Mouse (Mus musculus) limb, embryonic 15.5 days (tissue): ENCODE data around the gene Btbd17. TPM values are rescaled to one million over a fixed set of nuclear protein-coding genes. Genes with fewer than 3 reads are reported as not detected.

ENCODE experiments used
- ATAC-seq: fragments of 200-750 bp; cut with Nextera tagmentation; 2 replicates; pipeline ENCODE4 v1.8.0; 2017; ENCODE audit warnings: low read depth, moderate TSS enrichment; ENCODE audit not compliant: insufficient number of reproducible peaks, low FRiP score, low TSS enrichment
- H3K27ac ChIP-seq: fragments of 300-500 bp; sonication (generic); 2 replicates; pipeline ENCODE4 v1.5.1; 2015; ENCODE audit warnings: moderate library complexity, mild to moderate bottlenecking, inconsistent platforms
- H3K27me3 ChIP-seq: fragments of 300-500 bp; sonication (generic); 2 replicates; pipeline ENCODE4 v1.6.1; 2015; ENCODE audit warnings: inconsistent platforms
- H3K36me3 ChIP-seq: fragments of 300-500 bp; sonication (generic); 2 replicates; pipeline ENCODE4 v1.6.1; 2015; ENCODE audit warnings: inconsistent platforms
- H3K4me1 ChIP-seq: fragments of 300-500 bp; sonication (generic); 2 replicates; pipeline ENCODE4 v1.6.1; 2015; ENCODE audit warnings: inconsistent platforms
- H3K4me2 ChIP-seq: fragments of 300-500 bp; sonication (generic); 2 replicates; pipeline ENCODE4 v1.6.1; 2015; ENCODE audit warnings: mild to moderate bottlenecking, inconsistent platforms
- H3K4me3 ChIP-seq: fragments of 300-500 bp; sonication (generic); 2 replicates; pipeline ENCODE4 v1.5.1; 2015; ENCODE audit warnings: mild to moderate bottlenecking, inconsistent platforms
- H3K9ac ChIP-seq: fragments of 300-500 bp; sonication (generic); 2 replicates; pipeline ENCODE4 v1.6.1; 2015; ENCODE audit warnings: inconsistent platforms
- H3K9me3 ChIP-seq: fragments of 300-500 bp; sonication (generic); 2 replicates; pipeline ENCODE4 v1.6.1; 2016; ENCODE audit warnings: inconsistent platforms
- WGBS: fragments of 180-500 bp; shearing (Covaris S2); methylation state at CpG from one replicate; pipeline ENCODE4 v1.1.7; 2015; 5-methylcytosine and 5-hydroxymethylcytosine counted together
- polyA plus RNA-seq: library from polyadenylated mRNA; unstranded; fragments of >200 nt; fragmentation: Nextera tagmentation; extraction: Ambion mirVana; gene quantifications from 2 replicates; pipeline ENCODE4 v1.2.1, GENCODE M21; 2015

The Btbd17 gene
- polyA plus RNA-seq, 1 experiment from 2014 or later = 0.86 TPM

DNA sequence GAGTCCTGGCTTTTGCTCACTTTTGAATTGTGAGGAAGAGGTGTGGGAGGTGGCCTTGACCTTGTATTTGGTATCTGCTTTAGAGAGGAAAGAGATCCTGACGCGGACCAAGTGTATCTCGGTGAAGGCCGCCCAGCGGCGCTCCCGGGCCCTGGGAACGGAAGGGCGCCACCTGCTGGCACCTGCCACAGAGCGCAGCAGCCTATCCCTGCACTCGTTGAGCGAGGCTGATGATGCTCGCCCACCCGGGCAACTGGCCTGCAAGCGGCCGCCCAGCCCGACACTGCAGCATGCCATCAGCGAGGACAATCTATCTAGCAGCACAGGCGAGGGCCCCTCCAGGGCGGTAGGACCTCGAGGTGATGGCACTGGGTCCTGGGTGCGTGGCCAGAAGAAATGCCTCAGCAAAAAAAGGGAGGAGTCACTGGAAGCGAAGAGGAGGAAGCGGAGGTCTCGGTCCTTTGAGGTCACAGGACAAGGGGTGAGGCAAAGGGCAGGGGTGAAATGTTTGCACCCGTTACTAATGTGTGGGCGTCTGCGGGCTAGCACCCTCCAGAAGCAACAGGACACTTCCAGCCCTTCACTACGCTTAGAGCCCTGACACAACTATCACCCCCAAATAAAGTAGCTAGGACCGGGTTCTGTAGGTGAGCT, 6.6 kb downstream of the Btbd17 start:
- H3K4me3 ChIP-seq = peak overlapping the region; percentile 12; the same call in 1 of the 2 replicates
- no peak overlapping the region for H3K9ac ChIP-seq
- peaks cover 35% of the 10 kb centered on the region for H3K4me1 ChIP-seq
- no peaks in the 10 kb centered on the region for H3K36me3 ChIP-seq
- peaks cover 99% of the 10 kb centered on the region for H3K27me3 ChIP-seq
- H3K9me3 ChIP-seq = no peaks in the 10 kb centered on the region
- no peak overlapping the region for H3K27ac ChIP-seq
- H3K4me2 ChIP-seq = peak overlapping the region; percentile 34
- no peak for ATAC-seq
- 12% methylated on average over 30 of the region's 30 CpGs for WGBS

DNA sequence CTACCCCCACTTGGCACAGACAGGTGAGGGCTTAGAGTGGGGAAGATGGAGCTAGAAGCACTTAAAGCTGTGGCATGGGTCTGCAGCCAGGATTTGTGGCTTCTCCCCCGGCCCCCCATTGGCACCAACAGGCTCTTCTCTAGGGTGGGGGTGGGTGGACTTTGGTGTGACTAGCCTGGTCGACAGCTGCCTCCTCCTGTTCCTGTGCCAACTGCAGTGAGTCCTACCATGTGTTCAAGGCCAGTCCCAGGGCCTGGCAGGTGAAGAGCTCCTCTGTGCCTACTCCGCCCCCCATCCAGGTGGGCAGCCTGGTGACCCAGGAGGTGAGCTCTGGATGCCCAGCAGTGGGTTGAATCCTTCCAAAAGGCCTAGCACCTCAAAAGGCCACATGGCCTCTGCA, 8.1 kb downstream of the Btbd17 start:
- Histone ChIP-seq H3K27me3 (peaks cover 98% of the 10 kb centered on the region), H3K9ac (no peak overlapping the region), H3K27ac (no peak overlapping the region), H3K9me3 (no peaks in the 10 kb centered on the region), H3K4me2 (no peak overlapping the region), H3K4me1 (peaks cover 31% of the 10 kb centered on the region), H3K36me3 (no peaks in the 10 kb centered on the region), H3K4me3 (no peak overlapping the region)
- no peak for ATAC-seq
- WGBS = 76% methylated on average over 3 of the region's 3 CpGs

DNA sequence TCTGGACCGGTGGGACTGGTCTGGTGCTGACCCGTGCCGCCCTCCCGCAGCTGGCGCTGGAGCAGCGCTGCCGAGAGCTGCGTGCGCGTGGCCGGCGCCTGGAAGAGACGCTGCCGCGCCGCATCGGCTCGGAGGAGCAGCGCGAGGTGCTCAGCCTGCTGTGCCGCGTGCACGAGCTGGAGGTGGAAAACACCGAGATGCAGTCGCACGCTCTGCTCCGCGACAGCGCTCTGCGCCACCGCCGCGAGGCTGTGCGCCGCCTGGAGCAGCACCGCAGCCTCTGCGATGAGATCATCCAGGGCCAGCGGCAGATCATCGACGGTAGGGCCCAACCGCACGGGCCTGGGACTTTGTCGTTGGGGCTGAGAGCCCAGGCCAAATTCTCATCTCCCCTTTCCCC, 9.4 kb downstream of the Btbd17 start:
- Histone ChIP-seq H3K9me3 (no peaks in the 10 kb centered on the region), H3K27me3 (peaks cover 97% of the 10 kb centered on the region), H3K4me3 (peak overlapping the region; percentile 26), H3K4me1 (peaks cover 18% of the 10 kb centered on the region), H3K36me3 (no peaks in the 10 kb centered on the region), H3K27ac (no peak overlapping the region), H3K9ac (no peak overlapping the region), H3K4me2 (peak overlapping the region; percentile 56)
- 1% methylated on average over 43 of the region's 43 CpGs for WGBS
- ATAC-seq = no peak

DNA sequence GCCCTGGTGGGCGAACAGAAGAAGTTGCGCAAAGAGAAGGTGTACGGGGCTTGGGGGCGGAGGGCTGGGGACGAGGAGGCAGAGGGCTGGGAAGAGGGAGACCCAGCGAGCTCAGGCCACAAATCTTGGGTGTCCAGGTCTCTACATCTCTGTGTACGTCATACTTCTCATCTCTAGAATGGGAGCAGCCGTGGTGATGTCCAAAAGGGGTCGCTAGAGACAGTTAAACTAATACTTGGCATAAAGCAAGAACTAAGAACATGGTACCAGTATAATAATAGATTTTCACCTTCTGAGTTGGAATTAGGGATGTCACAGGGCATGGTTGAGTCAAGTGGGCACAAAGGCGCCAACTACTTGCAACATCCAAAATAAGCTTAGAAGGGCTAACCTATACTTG, 9.9 kb downstream of the Btbd17 start:
- peak overlapping the region; percentile 26 for H3K4me3 ChIP-seq
- 45% methylated on average over 10 of the region's 10 CpGs for WGBS
- H3K36me3 ChIP-seq = no peaks in the 10 kb centered on the region
- no peak overlapping the region for H3K27ac ChIP-seq
- ATAC-seq = no peak
- peaks cover 16% of the 10 kb centered on the region for H3K4me1 ChIP-seq
- peak overlapping the region; percentile 56 for H3K4me2 ChIP-seq
- no peak overlapping the region for H3K9ac ChIP-seq
- H3K9me3 ChIP-seq = no peaks in the 10 kb centered on the region
- H3K27me3 ChIP-seq = peaks cover 97% of the 10 kb centered on the region

DNA sequence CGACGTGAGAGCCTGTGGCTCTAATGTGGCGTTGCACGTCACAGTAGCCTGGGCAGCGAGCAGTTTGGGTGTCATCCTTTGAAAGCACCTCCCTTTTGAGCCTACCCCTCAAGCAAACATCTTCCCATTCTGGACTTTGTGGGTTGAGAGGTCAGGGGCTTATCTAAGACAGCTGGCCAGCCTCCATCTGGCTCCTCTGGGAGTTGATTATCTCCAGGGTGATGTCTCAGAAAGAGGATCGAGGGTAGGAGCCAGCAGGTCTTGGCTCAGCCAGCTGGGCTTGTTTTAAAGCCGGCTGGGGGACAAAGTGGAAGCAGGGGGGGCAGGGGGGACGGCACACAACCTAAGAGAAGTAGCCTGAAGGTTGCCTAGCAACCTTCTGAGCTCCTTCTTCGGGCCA, 15.7 kb downstream of the Btbd17 start:
- Histone ChIP-seq H3K36me3 (no peaks in the 10 kb centered on the region), H3K4me2 (no peak overlapping the region), H3K9me3 (no peaks in the 10 kb centered on the region), H3K4me3 (no peak overlapping the region), H3K27me3 (peaks cover 59% of the 10 kb centered on the region), H3K4me1 (0 out of 2 replicates have a peak, but pooled peaks cover 2% of the 10 kb centered on the region), H3K27ac (no peak overlapping the region), H3K9ac (no peak overlapping the region)
- ATAC-seq = no peak
- 47% methylated on average over 9 of the region's 9 CpGs for WGBS

DNA sequence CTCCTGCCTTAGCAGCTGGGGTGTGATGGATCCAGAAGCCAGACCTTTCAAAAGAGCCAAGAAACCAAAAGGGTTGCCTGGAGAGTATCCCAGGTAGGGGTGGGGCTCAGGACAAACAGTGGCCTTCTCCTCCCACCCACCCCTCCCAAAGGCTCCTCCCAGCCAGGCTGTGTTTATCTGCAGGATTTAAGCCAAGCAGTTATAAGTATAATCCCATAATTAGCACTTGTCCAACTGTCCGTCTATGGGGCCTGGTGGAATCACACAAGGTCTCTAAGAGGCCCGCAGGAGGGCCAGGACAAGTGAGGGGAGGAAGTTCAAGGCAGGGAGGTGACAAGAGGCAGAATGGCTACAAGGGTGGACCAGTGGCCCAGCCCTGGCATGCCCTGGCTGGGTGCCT, 23.8 kb downstream of the Btbd17 start:
- H3K4me3 ChIP-seq = no peak overlapping the region
- no peak overlapping the region for H3K9ac ChIP-seq
- H3K27me3 ChIP-seq = peaks cover 12% of the 10 kb centered on the region
- no peak overlapping the region for H3K27ac ChIP-seq
- H3K4me1 ChIP-seq = peaks cover 6% of the 10 kb centered on the region; the same call in 1 of the 2 replicates
- WGBS = 65% methylated on average over 2 of the region's 2 CpGs
- H3K9me3 ChIP-seq = no peaks in the 10 kb centered on the region
- no peak for ATAC-seq
- H3K36me3 ChIP-seq = no peaks in the 10 kb centered on the region
- H3K4me2 ChIP-seq = no peak overlapping the region

DNA sequence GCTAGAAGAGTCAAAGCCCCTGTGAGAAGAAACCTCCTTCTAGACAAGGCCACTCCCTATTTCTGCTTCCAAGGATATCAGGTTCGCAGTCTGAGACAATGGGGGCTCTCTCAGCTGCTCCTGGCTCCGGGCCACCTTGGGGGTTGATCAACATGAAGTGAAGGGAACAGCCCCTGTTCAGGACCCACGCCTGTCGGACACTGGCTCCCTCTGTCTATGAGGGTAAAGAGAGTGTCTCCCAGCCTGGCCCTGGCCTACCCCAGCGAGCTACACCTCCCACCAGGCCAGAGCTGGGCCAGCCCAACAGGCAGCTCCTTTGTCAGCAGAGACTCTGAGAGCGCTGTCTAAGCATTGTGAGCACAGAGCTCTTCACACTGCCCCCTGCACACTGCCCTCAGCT, 25.8 kb downstream of the Btbd17 start:
- no peak overlapping the region for H3K9ac ChIP-seq
- WGBS = 49% methylated on average over 6 of the region's 6 CpGs
- H3K4me2 ChIP-seq = no peak overlapping the region
- no peak overlapping the region for H3K27ac ChIP-seq
- H3K36me3 ChIP-seq = no peaks in the 10 kb centered on the region
- peaks cover 12% of the 10 kb centered on the region for H3K4me1 ChIP-seq
- no peaks in the 10 kb centered on the region for H3K9me3 ChIP-seq
- no peak overlapping the region for H3K4me3 ChIP-seq
- peaks cover 30% of the 10 kb centered on the region for H3K27me3 ChIP-seq
- ATAC-seq = no peak

DNA sequence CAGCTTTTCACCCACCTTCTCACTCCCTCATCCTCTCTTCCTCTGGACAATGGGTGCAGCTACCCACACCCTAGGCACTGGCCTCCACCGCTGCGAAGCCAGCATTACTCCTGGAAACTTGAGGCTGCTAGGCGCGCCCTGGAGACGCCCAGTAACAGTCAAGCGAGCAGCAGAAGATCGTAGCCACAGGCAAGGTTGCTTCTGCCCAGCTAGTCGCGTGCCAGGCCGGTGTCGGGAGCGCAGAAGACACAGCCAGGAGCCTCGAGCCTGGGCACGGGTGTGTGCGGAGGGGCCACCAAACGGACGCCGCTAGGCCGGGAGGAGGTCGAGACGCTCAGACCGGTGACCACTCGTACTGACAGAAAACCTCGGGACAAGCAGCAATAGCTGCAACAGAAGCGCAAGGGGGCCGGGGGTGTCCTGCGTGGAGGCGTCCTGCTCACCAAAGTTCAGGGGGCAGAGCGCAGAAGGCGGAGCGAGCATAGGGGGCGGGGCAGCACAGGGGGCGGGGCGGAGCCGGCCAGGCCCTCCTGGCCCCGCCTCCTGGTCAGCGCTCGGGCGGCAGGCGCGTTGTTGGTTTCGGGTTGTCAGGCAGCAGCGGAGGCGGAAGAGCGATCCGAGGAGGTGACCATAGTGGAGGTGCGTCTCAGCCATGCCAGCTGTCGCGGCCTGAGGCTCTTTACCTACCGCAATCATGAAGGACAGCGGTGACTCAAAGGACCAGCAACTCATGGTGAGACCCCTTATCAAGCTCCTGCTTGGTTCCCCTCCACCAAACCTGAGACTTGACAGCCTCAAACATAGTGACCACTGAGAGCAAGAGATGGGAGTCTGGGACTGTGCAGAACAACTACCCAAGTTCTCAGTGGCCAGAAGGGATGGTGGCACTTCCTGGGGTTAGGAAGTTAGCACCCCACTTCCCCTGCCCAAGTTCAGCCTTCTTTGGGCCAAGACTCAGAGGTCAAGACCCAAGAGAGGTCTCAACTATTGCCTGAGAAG, 30.6 kb downstream of the Btbd17 start, which contains the start of gene Kif19a:
Kif19a (plus strand) TSS at position 569 of the 999 bp plus-strand sequence.
- 4% methylated on average over 49 of the region's 51 CpGs for WGBS
- ATAC-seq = no peak
- peaks cover 39% of the 10 kb centered on the region for H3K27me3 ChIP-seq

DNA sequence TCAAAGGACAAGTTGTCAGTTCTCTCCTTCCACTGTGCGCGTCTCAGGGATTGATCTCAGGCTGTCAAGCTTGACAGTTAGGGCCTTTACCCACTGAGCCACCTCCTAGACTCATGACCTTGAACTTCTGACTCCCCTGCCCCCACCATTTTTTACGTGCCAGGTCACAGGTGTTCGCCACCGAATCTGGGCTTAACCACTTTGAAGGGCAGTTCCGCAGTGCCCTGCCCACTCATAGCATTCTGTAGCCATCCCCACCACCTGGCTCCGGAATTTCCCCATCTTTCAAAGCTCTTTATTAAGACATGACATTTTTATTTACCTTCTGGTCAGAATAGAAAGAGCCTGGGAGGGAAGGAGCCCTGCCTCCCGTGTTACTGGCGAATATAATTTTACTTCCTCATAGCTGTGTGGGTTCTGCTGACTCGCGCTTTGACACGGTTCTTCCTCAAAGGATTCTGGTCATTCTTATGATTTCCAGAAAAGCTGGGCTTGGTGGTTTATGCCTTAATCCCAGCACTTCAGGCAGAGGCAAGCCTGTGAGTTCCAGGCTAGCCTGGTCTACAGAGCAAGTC, 48.1 kb downstream of the Btbd17 start:
- Histone ChIP-seq H3K36me3 (no peaks in the 10 kb centered on the region), H3K9me3 (no peaks in the 10 kb centered on the region), H3K27ac (no peak overlapping the region), H3K4me1 (no peaks in the 10 kb centered on the region), H3K27me3 (0 out of 2 replicates have a peak, but pooled peaks cover 2% of the 10 kb centered on the region), H3K4me3 (no peak overlapping the region), H3K9ac (no peak overlapping the region), H3K4me2 (no peak overlapping the region)
- ATAC-seq = no peak
- 55% methylated on average over 12 of the region's 12 CpGs for WGBS

More for the DNA sequence above, 30.6 kb downstream of the Btbd17 start, which contains the start of gene Kif19a:
- Histone ChIP-seq H3K27ac (no peak within 1 kb of the TSS), H3K9ac (no peak within 1 kb of the TSS; the same call in 1 of the 2 replicates), H3K4me3 (peak within 1 kb of the TSS; percentile 47), H3K4me1 (peaks cover 12% of the 10 kb centered on the region), H3K4me2 (peak within 1 kb of the TSS; percentile 91), H3K9me3 (no peaks in the 10 kb centered on the region), H3K36me3 (no peaks in the 10 kb centered on the region)

DNA sequence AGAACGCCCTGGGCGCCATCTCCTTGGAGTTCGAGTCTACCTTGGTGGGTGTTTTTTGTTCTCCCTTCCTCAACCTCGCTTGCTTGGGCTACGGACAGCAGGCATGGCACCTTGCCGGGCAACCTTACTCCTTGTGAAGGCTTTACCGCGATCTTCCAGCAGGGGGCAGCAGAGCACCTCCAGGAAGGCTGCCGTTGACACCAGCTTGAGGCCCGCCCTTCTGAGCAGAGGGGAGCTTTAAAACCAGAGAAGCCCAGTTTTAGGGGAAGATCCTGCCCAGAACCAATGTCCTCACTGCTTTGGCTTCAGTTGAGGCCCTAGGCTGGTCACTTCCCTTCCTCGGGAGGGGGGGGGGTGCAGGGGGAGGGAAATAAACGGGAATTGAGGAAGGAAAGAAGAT, 50.6 kb downstream of the Btbd17 start:
- Histone ChIP-seq H3K36me3 (no peaks in the 10 kb centered on the region), H3K9me3 (no peaks in the 10 kb centered on the region), H3K9ac (no peak overlapping the region), H3K4me1 (peaks cover 5% of the 10 kb centered on the region; the same call in 1 of the 2 replicates), H3K27ac (no peak overlapping the region), H3K4me2 (peak overlapping the region; percentile 34; the same call in 1 of the 2 replicates), H3K4me3 (no peak overlapping the region), H3K27me3 (no peaks in the 10 kb centered on the region)
- WGBS = 3% methylated on average over 12 of the region's 12 CpGs
- ATAC-seq = no peak

DNA sequence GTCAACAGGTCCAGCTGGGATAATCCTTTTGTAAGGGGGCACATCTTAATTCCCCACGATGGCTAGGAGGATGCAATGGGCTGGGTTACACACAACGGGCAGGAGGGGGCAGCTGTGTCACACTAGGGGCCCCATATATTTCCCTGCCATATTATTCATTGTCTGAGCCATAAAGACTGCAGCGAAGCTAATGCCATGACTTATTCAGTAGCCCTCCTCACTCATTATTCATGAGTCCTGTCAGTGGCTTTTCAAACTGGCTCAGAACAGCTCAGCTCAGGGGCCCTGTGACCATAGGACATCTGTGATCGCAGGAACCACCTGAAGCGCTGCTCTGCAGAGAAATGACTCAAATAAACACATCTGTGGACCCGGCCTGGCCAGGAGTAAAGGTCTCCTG, 54.3 kb downstream of the Btbd17 start:
- no peak for ATAC-seq
- Histone ChIP-seq H3K27me3 (0 out of 2 replicates have a peak, but pooled peaks cover 3% of the 10 kb centered on the region), H3K27ac (no peak overlapping the region), H3K9ac (no peak overlapping the region), H3K4me1 (peaks cover 9% of the 10 kb centered on the region; the same call in 1 of the 2 replicates), H3K4me2 (no peak overlapping the region), H3K4me3 (no peak overlapping the region), H3K9me3 (no peaks in the 10 kb centered on the region), H3K36me3 (no peaks in the 10 kb centered on the region)
- WGBS = 46% methylated on average over 6 of the region's 6 CpGs
